Mouse (Mus musculus): ENCODE measurements at regions not wholly inside any gene's neighbourhood (a gene's known extent, or its start where the extent isn't known, plus 50 kb on each side); places are given as distances from the start of the nearest gene placed in this dataset.

DNA sequence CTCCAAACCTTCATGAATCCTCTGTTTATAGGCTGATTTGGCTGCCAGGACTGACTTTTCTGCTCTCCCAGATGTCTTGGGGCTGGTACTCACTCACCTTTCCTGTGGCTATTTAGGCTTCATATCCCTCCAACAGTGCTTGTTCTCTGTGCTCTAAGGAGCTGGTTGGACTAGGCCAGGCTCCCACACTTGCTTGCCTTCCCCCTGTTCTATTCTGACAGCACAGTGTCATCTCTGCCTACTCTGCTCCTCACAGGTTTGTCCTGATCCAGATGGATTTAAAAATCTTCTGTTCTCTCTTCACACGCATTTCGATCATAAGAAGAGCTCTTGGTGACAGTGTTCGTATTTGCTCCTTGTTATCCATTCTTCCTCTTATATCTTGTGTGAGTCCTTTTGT lies 134.7 kb upstream of the N4bp1 start:
- DNase-seq (ENCODE audit: low spot score in 2 of 2), result no peak

DNA sequence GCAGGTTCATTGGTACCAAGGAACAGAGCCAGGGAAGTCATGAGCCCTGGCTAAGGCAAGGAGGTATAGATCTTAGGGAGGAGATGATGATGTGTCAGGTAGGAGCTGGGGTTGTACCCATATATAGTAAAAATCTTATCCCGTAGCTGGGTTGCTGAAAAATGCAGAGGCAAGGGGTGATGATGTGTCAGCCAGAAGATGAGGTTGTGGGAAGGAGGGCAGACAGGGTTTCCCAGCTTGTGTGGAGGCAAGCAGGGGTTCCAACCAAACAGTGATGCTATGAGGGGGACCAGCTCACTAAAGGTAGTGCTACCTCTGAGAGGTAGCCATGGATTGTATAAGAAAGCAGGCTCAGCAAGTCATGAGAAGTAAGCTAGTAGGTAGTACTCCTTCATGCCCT lies 90.5 kb upstream of the N4bp1 start:
- no peak for DNase-seq (ENCODE audit: low spot score in 2 of 2)

DNA sequence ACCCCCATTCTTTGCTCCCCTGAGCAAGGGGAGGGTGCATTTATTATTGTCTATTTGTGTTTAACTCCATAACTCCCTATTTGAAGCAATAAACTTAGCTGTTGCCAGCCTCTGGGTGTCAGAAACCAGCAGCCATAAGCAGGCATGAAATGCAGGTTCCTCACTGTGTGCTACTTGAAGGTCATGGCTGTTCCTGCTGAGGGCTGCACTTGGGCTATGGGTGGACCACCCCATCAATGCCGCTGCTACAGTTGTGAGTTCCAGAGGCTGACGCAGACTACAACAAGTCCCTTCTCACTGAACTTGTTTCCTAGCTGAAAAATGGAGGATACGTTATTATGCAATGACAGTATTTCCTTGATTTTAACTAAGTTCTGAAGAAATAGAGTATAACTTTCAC lies 86.7 kb upstream of the N4bp1 start:
- no peak for DNase-seq (ENCODE audit: low spot score in 2 of 2)

DNA sequence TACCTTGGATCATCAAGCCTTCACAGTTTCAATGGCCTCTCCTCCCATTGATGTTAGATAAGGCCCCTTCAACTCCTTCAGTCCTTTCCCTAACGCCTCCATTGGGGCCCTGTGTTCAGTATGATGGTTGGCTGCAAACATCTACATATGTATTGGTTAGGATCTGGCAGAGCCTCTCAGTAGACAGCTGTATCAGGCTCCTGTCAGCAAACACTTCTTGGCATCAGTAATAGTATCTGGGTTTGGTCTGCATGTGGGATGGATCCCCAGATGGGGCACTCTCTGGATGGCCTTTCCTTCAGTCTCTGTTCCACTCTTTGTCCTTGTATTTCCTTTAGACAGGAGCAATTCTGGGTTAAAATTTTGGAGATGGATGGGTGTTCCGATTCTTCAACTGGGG lies 84.0 kb upstream of the N4bp1 start:
- no peak for DNase-seq (ENCODE audit: low spot score in 2 of 2)

- DNase-seq (ENCODE audit: low spot score in 2 of 2), result no peak
Measured at GRCm38 (mm10) chr8:86967891-86968311, 82.8 kb upstream of the N4bp1 start.

DNA sequence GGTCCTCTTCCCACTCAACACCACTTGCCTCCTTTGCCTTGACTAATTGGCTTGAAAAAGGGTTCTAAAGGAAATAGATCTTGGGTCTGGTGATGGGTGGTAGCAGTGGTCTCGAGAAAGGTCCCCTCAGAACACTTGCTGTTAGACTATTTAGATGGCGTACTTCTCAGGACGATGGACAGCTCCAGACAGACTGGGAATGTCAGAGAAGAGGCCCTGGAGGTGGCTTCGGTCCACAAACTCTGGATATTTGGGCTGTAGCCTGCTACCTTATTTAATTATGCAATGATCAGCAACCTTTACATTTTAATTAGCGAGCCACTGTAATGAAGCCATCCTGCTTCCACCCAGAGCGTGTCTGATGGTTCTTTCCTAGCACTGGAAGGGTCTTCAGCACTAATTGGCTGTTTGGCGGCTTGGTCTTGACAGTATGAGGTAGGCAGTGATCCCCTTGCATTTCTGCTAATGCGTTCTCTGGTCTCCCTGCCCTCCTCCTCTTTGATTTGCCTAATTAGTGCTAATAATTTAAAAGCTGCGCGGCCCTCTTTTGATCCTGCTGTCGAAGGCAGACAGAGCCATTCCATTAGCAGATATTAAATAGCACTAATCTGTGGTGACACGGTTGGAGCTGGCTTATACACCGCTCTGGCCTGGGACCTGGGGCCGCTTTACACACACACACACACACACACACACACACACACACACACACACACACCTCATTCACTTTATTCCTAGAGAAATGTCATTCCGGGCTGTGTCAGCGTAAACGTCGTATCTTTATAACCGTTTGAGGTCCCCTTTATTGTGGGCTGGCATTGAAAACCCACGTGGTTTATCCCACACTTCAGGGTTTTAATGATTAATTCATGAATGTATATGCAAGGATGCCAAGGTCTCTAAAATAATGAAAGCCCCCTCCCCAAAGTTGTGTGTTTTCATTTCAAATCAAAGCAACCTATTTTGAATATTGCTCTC lies 76.4 kb upstream of the N4bp1 start:
- no peak for DNase-seq (ENCODE audit: low spot score in 2 of 2)

Measured in frontal cortex, postnatal 10 days (tissue).